Mouse (Mus musculus): ENCODE data around the gene Slc6a1.
"Not testable (repeated sequence)": the region's sequence is repeated elsewhere in the genome, so short reads cannot be mapped to it uniquely, and the experiment has no call there.

Slc6a1 gene

DNA sequence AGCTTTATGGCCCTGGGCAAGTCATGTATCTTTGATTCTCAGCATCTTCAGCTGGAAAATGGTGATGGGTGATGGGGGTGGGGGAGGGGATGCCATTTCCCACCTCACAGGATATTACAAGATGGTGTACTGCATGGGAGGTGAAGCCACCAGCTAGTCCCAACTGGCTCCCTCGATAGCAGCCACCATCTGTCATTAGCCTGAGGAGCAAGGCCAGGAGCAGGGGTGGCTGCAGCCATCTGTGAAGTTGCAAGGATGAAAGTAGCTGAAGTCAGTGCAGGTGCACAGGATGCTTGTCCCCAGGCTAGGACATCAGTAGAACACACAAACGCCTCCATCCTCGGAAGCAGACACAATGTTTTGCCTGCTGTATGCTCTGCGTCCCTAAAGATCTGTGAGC is 8.5 kb downstream of the Slc6a1 start:
- DNase-seq, result no peak

DNA sequence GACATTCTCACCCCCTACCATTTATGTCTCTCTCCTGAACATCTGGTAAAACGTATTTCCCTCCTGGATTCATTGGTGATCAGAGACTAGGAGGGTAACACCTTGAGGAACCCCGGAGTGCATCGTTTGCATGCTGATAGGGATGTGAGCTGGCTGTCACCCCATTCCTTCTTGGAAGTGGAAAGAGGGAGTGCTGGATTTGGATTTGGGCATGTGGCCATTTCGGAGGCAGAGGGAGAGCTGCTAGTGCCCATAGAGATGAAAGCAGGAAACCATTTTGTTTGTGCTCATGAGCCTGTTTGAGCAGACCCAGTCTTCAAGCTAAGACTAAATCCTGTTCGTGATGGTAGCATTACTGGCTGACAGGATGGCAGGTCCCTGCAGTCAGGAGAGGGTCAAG is 9.0 kb downstream of the Slc6a1 start:
- DNase-seq, result no peak

DNA sequence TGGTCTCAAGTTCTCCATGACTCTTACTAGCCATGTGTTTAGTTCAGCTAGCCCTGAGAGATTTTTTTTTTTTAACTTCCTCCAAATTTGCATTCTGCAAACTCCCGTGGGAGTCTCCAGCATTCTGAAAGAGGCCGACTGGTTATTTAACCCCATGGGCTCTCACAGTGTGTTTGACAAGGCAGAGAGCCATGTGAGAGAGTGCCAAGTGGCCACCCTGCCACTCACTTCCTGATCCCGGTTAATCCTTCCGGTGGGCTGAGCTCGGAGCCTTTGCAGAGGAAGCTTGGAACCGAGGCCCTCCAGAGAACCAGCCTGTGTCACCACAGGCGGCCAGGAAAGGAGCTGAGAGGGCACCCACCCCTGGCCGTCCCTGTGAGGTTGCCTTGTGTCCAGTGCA is 11.1 kb downstream of the Slc6a1 start:
- no peak for DNase-seq

DNA sequence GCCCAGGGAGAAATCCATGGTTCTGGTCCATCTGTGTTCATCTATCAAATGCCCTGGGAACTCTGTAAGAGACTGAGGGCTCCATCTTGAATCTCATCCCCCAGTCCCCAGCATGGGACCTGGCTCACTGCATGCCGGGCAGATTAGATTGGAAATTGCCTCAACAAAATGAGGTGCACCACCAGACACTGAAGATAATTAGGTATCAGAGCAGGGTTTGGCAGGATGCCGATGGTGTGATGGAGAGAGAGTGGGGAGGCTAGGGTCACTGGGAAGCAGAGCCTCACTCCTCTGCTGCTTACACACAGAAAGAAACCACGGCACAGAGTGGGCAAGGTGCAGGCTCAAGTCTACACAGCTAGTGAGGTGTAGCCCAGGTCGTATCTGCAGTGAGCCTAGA is 12.7 kb downstream of the Slc6a1 start:
- DNase-seq, result no peak

DNA sequence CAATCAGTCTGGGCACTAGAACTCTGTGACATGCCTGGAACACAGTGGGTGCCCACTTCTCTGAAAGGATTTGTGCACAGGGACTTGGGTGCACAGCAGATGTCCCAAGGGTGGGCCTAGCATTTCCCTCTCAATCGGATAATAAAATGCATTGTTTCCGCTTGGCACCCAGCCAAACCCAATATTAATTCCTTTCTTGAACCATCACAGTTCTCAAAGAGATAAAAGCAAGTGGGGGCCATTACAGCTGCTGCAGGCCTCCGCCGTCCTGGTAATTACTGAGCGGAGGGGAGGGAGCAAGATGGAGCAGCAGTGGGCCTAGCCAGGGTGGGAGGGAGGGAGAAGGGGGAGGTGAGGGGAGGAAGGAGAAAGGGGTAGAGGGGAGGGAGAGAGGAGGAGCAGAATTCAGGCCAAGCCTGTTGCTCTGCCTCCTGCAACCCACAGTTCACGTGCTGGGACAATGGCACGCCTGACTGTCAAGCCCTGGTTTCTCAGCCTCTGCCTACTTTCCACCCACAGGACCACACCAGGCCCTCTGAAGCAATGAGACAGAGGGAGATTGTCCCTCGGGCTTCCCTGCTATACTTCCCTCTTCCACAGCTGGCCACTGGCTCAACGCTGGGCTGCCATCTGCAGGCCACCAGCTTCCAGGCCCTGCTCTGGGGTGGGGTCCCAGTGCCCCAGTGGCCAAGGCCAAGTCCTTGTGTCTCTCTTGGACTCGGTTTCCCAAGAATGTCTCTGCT is 15.0 kb downstream of the Slc6a1 start:
- DNase-seq, result peak; percentile 71

DNA sequence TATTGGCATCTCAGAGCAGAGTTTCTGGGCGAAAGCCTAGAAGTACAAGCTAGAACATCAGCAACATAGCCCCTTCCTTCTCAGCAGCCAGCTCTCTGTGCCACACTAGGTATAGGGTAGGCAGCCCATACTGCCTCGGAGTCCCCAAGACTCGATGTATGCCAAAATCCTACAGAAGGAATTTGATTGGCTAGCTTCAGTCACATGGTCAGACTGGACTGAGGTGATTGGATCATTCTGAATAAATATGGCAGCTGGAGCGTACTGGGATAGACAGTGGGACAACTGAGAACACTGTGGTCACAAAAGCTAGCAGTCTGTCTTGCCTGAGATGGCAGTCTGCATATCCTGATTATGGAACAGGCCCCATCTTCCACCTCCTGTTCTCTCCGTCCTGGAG is 17.3 kb downstream of the Slc6a1 start:
- DNase-seq, result no peak

DNA sequence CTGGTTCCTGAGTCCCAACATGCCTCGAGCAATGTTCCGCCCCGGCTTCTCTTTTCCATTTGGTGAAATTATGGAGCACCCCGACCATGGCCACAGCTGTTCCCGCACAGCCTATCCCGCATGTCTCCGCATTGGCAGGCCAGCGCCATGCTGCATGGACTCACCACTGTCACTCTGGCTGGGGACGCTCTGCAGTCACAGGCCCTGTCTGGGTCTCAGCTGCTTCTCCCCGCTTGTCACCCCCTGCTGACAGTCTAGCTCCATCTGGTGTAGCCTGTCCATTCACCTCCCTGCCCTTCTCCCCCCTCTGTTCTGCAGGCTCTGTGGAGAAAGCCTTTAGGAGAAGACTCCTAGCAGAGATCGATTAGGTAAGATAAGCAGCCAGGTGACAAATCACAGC is 18.3 kb downstream of the Slc6a1 start:
- no peak for DNase-seq

DNA sequence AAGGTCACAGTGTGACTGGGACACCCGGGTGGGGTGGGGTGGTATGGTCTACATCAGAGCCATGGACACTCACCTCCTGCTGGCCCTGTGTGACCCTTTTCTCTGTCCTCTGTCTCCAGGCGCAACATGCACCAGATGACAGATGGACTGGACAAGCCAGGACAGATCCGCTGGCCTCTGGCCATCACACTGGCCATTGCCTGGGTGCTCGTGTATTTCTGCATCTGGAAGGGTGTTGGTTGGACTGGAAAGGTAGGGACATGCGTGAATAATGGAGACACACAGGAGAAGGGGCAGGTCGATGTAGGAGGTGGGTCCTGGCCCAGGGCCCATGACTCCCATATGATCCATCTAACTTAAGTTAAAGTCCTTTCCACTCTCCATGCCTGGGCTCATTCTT is 22.2 kb downstream of the Slc6a1 start:
- no peak for DNase-seq

DNA sequence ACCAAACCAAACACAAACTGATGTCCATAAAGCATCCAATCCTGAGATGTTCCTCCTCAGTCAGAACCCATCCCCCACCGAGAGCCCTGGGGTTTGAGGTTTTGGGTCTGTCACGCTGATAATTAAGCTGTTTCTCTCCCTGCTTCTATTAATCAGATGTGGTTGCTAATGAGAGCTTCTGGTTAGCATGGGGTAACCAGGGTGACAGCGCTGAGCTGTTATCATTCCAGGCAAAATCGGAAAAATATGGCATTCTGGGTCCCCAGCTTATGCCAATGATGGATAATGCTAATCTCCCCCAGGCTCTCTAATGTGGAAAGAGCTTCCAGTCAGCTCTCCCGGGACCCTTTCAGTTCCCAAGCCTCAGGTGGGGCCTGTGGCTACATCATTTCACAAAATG is 38.1 kb downstream of the Slc6a1 start:
- no peak for DNase-seq

DNA sequence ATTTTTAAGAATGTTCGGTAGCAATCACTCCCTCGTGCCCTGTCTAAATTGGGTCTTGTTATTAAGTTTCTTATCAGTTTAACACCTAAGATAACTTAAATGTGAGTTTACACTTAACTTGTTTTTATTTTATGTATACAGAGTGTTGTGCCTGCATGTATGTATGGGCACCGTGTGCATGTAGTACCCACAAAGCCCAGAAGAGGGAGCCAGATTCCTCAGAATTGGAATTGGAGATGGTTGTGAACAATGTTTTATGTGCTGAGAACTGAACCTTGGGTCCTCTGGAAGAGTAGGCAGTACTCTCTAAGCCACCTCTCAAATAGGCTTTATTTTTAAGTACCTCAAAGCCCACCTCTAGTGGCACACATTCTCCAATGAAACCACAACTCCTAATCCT is 38.7 kb downstream of the Slc6a1 start:
- DNase-seq, result no peak

DNA sequence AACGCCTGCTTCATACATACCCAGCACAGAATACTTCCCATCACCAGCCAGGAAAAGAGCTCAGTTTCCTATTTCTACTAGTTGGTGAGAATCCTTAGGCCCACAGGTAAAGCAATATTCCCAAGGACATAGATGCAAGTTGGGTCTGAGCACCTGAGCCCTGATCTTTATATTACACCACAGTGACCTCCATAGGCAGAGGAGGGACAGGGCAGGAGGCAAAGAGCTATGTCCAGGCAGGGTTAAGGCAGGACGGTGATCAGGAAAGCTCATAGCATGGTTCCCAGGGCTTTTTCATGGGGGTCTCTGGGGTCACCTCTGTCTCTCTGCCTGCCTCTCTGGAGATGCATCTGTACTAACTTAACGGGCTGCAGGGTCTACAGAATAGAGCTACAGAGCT is 40.5 kb downstream of the Slc6a1 start:
- no peak for DNase-seq

DNA sequence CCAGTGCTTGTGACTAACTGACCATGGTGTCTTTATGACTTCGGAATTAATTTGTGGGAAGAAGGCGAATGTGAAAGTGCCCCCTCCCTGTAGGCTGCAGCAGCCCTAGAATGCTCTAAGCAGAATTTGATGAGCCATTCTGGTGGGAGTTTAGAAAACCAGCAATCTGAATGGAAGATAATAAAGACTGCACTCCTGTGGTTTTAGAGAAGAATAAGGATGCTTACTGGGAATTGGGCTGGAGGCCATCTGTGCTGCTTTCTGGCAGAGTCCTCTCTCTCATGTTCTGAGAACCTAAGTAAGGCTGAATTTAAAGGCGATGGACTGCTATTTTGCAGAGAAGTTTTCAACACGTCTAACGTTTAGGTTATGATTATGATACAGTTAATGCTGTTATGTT is 42.4 kb downstream of the Slc6a1 start:
- DNase-seq, result no peak

DNA sequence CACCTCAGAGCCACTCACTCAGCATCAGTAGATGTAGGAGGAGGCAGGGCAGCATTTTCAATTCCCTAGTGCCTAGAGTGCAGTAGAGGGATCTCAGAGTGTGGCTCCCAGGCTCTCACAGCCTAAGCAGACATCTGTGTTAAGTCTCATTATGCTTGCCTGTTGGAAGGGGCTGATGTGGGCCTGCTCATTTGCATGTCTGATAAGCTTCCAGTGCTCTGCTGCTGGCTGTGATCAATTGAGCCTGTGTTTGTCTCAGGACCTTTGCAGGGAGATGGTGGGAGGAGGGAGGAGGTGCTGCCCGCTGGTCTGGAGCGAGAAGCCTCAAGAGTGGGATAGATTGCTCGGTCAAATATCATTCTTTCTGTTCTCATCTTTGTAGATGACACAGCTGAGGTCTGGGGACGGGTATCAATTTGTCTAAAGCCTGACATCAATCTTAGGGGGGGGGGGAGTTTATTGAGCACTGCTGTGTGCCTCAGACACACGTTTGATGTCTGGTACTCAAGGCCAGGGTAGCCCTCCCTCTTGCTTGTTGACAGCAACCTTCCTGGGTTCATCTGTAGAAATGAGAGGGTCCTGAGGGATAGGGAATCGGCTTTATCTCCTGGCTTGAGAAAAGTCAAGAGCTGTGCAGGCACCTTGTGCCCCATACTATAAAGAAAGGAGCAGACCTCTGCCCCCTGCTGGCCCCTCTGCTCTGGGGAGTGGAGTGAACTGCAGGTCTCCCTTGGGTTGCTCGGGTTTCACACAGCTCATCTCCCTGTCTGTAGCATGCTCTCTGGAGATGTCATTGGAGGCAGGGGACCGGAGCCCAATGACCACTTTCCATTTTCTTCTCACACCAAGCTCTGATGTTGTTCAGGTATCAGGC is 47.4 kb downstream of the Slc6a1 start:
- DNase-seq, result peak; percentile 43

DNA sequence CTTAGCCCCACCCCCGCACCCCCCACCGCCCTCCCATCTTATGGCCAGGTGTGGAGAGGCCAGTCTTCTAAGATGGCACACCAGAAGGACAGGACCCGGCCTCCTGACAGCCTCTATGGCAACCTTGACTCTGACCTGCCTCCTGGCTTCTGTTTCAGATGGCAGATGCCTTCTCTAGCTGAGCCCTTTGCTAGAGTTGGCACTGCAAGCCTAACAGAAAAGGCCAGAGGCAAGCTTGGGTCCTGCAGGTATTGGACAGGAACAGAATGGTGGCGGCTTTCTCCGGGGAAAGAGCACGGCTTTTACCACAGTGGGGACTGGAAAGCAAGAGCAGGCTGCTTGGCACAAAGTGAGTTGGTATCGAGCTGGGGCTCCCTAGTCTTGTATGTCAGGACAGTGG is 49.5 kb downstream of the Slc6a1 start:
- DNase-seq, result no peak

DNA sequence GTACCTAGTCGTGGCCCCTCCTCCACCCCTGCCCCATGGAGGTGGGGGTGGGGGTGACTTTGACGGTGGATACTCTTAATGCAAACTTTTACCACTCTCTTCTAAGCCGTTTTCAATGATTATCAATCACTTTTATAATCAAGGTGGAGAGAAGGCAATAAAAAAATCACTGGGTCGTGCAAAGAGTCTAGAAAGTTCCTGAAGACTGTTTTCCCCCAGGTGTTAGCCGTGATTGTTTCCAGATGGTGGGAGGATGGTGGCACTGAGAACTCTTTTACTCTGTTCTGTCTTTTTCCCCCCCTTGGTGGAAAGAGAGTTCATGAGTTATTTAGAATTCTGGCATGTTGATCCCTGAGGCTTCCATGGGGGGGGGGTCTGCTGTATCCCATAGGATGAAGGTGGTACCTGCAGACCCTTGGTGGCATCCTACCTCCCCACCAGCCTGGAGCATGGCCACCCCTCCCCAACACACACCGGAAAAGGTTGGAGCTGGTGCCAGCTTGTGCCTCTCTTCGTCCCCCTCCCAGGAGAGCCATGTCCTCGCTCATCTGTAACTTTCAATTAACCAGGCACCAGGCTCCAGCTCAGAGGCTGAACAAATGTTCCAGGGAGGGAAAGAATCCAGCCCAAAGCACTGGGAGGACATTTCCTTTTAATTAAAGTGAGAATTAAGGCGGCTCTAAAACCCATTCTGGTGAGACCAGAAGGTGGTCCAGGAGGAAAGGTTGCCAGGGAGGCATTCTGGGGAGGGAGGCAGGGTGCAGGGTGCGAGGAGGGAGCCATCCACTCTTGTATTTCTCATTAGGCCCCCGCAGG is 53.9 kb downstream of the Slc6a1 start:
- no peak for DNase-seq

DNA sequence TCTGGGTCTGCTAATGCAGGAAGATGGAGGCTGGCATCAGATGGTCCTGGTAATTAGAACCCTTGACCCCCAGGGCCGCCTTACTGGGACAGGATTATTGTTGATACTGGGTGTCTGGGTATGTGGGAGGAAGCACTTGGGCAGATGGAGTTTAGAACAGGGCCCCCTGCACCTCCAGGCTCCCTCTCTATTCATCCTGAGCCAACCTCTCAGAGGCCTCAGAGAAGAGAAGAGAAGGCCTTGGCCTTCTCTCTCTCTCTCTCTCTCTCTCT is 54.4 kb downstream of the Slc6a1 start:
- no peak for DNase-seq

DNA sequence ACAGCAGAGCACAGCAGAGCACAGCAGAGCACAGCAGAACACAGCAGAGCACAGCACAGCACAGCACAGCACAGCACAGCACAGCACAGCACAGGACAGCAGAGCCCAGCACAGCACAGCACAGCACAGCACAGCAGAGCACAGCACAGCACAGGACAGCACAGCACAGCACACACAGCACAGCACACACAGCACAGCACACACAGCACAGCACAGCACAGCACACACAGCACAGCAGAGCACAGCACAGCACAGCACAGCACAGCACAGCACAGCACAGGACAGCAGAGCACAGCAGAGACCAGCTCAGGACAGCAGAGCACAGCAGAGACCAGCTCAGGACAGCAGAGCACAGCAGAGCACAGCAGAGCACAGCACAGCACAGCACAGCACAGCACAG is 58.9 kb downstream of the Slc6a1 start:
- DNase-seq, result not testable (repeated sequence)

DNA sequence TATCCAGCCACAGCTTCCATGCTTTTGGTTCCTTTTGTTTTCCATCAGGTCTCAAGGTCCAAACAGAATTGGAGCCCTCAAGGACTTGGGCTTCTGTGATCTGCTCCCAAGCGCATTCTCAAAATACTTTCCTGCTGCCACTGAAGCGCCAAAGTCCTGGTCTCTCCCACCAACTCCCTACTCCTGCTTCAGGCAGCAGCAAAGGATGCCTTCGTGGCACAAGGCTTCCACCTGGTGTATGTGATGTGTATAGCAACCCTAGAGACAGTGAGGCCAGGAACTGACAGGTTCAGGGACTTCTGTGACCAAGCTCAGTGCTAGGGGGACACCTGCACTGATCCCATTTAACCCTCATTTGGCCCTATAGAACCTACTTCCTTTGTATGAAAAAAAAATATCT is 61.3 kb downstream of the Slc6a1 start:
- peak; percentile 28 for DNase-seq

DNA sequence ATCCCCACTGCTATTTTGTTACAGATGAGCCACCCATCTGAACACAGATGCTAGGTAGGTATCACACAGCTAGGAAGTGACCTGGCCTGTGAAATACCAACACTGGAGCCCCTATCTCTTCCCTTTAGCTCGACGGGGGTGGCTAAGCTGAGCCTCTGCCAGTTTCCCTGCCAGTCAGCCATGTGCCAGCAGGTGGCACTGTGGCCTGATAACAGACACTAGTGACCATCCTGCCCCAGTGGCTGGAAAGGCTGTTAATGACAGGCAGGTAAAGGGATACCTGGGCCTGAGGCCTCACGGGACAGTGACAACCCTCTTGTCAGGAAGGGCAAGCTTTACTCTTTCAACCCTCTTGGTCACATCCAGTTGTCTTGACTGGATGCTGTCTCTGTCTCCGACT is 62.7 kb downstream of the Slc6a1 start:
- peak; percentile 35 for DNase-seq

DNA sequence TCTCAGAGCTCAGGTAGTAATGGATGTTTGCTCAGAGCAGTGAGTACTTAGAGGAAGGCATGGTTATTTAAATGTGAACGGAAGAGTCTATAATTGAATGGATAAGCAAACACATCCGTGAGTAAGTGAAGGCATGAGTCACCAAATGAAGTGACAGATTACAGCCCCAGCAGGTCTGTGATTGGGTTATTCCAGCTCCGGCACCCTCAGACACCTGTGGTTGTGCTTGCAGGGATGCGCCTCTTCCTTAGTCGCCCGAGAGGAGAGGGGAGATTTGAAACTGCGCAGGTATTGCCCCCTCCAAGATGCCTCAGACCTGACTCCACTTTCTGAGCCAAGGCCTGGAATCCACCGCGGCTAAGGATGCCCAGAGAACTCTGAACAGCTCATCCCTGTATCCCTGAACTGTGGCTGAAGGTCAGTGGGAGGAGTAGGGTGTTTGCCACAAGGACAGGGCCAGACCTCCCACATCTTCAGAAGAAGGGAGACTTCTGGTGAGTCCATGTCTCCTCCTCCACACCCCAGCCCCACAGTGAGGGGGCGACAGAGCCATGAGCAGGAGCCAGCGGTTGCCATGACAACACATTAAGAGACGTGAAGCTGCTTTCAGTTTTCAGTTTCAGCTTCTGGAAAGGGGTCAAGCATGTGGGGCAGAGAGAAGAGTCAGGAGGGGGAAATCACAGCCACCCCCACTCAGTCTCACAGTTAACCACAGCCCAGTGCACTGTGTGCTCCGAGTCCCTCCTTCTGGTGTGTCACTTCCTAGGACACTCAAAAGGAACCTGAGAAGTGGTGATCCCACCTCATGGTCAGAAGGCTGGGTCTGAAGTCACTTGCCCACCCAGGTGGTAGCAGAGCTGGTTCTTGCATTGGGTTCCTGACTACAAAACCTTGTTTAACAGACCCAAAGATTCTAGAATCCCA is 65.7 kb downstream of the Slc6a1 start:
- peak; percentile 61 for DNase-seq

DNA sequence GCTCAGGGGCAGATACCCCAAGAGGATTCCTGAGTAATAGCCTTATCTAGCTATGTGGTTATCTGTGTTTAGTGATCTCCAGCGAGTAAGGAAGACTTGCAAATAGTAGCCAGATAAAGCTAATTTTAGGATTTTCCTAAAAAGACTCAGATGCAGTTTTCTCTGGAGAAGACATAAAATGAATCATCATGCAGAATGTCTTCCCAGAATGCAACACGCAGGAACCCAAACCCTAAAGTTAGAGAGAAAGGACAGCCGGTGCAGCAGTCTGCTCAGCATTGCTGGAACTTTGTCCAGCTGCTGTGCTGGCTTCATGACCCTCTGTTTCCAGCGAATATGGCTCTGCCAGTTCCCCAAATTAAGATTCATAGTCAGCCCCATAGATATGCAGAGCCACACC is 72.2 kb downstream of the Slc6a1 start:
- no peak for DNase-seq

DNA sequence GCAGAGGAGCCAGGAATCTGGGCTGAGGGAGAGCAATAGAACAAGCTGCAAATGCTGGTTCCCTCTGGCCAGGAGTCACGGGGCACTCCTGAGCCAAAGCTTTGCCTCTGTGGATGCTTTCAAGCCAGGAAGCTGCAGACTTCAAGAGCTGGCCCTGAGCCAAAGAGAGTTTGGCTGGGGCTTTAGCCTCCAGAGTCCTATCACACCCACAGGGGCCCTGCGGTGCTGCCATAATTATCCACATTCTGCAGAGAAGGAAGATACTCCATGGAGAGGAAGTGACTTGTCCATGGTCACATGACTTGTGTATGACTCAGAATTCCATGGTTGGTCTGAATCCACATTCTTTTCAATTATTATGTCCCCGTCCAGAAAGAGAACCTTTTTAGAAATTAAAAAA is 75.7 kb downstream of the Slc6a1 start:
- DNase-seq, result no peak

DNA sequence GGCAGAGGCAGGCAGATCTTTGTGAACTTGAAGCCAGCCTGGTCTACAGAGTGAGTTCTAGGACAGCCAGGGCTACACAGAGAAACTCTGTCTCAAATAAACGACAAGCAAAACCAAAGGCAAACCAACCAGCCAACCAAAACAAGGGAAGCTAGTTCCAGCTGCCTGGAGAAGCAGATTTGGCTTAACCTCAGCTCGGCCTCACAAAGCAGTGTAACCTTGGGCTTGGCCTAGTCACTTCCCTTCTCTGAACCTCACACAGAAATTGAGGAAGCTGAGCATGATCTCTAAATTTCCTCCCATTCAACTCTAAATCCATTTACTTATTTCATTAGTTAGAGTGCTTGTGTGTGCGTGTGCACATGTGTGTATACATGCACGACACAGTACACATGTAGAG is 79.9 kb downstream of the Slc6a1 start:
- DNase-seq, result no peak

All from layer of hippocampus, adult 9-11 months (tissue).